Mouse (Mus musculus): ENCODE data around the gene Bcl2. TPM values are rescaled to one million over a fixed set of nuclear protein-coding genes. Genes with fewer than 3 reads are reported as not detected.
"Not testable (repeated sequence)": the region's sequence is repeated elsewhere in the genome, so short reads cannot be mapped to it uniquely, and the experiment has no call there.

The Bcl2 gene
- total RNA-seq, 2 experiments from 2014 or later: 7.1 to 7.8 TPM

DNA sequence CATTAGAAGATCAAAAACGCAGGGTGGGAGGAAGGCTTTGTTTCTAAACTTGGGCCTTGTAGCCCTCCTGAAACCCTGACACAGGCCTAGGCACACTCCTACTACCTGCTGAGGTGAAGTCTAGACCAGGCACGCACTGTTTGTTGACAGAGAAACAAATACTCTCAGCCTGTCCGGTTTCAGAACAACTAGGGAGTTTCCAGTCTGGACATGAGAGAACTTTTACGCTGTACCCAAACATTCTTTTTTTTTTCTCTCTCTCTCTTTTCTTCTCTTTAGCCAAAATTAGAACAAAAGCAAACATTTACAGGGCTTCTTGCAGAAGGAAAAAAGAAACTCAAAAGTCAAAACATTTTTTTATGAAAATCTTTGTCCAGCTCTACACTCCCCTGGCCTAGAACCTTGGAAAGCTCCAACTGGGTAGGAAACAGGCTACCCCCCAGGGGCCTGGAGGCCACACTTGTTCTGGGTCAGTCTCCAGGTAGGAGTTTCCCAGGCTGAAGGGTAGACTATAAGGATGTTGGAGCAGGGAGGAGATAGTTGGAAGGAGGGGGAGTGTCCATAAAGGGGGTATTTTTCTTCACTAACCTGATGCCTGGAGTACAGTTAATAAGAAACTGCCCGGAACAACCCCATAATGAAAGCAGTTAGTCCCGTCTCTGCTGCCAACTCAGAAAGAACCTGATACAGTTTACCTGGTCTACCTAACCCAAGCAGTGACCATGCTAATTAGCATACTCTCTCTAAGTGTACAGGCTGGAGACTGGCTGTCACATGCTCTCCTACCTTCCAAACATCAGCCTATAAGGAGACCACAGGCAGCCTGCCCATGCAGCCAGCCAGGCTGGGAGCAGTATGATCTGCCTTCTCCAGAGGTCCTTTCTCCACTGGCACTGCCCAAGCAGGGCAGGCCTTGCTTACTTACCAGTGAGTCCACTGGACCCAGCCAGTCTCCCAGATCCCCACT, 147.7 kb downstream of the Bcl2 start:
- no peak for ATAC-seq (ENCODE audit: poor library complexity, severe bottlenecking)

DNA sequence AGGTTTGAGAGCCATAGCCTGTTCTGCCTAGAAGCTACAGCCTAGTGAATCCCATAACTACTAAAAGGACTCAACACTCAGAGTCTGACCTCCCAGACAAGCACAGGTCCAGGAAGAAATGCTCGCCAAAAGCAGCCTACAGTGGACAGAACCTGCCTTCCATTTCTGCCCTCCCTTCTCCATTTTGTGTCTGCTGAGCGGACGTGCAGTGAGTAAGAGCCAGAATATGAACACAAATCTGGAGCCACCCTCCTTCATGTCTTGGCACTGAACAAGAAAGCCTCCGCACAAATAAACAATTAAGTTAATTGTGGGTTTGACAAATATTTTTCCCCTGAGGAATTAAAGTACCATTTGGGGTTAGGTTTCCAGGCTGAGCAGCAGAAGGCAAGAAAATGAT, 148.8 kb downstream of the Bcl2 start:
- ATAC-seq (ENCODE audit: poor library complexity, severe bottlenecking): no peak

DNA sequence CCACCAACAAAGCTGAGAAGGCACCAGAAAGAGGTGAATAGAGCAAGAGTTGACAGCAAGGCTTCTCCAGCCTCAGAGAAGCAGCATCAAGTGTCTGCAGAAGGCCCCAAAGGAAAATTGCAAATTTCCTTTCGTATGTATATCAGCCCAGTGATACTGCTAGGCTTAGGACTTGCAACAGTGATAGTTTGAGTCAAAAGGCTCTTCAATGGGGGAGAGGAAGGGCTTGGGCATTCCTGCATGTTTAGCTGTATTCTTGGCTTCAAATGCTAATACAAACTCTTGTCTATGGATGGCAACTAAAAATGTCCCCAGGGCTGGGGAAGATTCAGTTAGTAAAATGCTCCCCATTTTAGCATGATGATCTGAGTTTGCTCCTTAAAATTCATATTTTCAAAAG, 149.6 kb downstream of the Bcl2 start:
- no peak for ATAC-seq (ENCODE audit: poor library complexity, severe bottlenecking)

DNA sequence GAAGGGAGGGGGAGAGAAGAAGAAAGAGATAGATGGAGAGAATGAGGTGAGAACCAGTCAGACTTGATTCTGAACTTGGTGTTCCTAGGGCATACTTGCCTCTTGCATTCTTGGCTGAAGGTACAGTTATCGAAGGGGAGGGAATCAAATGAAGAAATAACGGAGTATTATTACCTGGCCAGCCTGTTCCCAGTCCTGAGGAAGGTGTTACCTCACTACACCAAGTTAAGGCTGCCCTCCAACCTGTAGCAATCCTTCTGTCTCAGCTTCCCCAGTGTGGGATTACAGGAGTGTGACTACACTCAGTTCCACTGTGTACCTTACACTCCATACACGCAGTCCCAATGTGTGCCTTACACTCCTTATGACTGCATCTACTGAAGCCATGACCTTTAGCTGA, 151.3 kb downstream of the Bcl2 start:
- ATAC-seq (ENCODE audit: poor library complexity, severe bottlenecking): 0 out of 2 replicates have a peak, but pooled peaks have one; percentile 21

DNA sequence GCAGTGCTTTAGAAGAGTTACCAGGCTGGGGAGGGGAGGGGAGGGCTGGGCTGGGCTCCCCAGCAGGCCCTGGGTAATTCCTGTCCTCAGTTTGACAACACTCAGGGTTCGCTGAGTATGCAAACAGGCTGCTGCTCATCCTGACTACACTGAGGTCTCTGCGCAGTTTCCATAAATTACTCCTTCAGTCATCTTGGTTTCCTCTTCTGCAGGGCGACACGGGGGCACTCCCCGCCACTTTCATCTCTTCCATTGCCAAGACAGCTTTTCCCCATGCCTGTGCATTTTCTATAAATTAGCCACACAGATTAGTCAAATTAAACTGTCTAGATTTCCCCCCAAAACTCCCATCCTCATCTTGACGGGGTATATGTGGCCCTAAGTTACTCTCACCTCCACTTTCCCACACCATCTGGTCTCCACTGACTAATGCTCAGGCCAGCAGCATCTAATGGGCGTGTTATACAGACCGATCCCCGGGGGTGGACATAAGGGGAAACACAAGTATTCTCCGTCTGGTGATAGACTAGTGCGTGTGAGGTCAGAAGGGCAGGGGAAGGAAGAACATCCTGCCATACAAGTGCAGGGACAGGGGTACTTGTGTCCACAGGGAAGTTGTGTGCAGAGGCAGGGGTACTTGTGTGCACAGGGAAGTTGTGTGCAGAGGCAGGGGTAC, 152.9 kb downstream of the Bcl2 start:
- ATAC-seq (ENCODE audit: poor library complexity, severe bottlenecking): no peak

DNA sequence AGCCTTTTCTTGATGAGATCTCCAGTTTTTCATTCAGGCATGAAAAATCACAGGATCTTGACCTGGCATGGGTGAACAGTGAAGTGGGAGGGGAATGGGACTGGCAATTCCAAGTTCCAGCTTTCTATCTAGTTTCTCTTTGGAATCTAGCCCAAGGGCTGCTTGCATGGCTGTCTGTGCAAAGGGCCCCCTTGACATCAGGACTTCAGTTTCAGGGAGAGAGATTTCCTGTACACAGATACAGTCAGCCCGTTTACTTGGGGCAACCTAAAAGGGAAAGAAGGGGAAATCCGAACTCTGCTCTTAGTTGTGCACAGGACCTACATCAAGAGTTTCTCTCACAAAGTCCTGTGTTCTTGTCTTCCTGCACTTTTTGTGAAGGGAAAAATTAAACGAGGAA, 154.0 kb downstream of the Bcl2 start:
- no peak for ATAC-seq (ENCODE audit: poor library complexity, severe bottlenecking)

DNA sequence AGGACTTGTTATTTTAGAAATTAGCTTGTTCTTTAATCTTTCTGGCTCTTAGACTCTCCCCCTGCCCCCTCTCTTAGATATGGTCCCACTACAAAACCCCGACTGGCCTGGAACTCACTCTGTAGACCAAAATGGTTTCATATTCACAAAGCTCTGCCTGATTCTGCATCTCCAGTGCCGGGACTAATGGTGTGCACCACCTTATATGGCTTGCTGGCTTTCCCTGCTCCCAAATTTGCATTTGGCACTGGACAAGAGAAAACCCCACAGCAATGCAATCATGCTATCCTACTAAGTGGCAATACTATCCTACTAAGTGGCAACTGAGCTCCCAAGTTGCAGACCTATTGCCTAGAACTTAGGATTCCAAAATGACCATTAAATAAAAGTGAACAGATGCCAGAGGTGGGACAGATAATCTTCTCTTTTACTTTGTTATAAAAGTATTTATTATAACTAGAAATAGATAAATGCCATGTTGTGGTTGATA, 154.9 kb downstream of the Bcl2 start:
- no peak for ATAC-seq (ENCODE audit: poor library complexity, severe bottlenecking)

DNA sequence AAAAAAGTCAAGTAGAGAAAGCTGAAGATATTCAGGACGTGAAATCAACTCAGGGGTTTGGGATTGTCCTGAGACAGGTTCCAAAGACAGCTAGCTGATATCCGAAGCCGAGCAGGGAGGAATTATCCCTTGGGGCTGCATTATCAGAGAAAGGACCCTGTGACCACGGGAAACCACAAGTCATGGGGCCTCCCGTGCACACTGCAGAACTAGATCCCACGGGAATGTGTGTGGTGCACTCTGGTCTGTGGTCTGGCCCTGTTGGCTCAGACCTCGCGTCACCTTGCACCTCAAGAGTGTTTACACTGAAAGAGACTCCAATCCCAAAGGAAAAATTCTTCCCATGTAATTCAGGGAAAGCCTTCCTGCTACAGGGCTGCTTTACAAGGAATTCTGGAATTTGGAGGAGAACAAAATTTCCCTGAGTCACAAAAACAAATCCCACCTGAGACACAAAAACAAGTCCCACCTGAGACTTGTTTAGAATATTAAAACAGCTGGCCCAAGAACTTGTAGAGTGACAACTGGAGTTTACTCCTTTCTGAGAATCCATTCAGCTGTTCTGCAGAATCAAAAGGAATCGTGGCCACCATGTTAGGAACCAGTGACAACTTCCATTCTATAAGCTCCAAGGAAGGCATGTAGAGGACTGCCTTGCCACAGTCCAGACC, 158.4 kb downstream of the Bcl2 start:
- ATAC-seq (ENCODE audit: poor library complexity, severe bottlenecking): no peak

DNA sequence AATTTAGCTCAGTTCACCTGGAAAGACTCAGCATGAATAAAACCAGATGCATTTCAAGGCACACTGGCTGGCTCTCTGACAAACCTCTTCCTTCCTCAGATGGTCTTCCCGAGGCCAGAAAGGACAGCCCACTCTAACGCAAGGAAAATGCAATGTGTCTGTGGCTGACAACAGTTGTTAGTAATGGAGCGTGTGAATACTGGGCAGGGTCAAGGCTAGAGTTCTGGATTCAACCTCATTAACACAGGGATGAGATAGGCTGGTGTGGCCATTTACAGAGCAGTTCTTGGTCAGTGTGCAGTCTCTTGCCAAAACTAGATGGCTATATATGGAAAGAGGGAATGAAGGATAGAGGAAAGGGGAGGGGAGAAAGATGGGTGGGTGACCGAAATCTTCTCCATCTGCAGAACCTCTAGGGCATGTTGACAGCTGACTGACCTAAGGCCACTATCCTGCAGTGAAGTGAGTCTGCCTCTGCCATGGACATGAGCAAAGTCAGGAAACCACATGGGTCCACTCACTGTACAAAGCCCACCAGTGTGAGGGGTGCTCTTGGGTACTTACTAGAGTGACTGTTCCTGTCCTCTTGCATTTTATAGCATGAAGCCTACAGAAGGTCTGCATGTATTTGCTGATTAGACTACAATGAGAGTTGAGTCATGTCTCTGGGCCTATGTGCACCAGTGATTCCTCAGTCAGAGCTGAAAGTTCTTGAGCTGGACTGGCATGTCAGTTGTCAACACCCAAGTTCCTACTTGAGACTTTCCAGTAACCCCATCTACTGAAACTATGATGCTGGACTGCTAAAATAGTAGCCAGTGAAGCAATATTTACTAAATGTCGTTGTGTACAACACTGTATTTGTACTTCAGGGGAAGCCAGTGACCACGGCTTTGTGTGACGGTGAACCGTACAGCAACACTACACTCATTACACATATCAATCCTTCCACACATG, 159.9 kb downstream of the Bcl2 start:
- ATAC-seq (ENCODE audit: poor library complexity, severe bottlenecking): no peak; the same call in 1 of the 2 replicates

DNA sequence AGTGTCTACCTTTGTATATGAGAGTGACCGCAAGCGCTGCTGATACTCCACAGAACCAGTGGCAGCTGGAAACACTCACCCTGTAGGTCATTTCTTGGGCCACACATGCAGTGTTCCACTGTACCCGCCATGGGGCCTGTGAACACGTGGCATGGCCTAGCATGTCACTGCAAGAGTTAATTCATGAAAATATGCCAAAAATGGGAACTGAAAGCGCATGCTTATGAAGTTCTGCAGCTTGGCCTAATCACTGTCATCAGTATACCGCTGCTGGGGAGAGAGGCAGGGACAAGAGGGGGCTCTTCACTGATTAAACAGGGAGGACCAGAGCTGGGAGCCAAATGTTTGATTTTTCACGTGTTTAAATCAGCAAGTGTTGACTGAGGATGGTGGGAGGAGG, 161.2 kb downstream of the Bcl2 start:
- ATAC-seq (ENCODE audit: poor library complexity, severe bottlenecking): peak; percentile 69

DNA sequence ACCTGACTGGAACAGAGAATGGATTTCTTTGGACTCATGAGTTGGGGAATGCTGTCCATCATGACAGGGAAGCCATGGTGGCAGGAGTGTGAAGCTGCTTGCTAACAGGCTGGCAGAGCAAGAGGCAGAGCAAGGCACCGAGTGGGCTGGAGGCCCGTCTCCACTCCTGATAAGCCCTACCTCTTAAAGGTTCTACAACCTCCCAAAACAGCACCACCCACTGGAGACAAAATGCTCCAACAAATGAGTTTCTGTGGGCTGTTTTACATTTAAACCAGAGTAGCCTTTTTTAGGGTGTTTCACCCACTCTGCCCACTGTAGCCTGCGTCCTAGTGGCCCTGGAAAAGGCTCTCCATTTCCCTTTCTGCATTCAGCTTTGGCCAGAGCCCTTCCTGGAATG, 163.5 kb downstream of the Bcl2 start:
- no peak for ATAC-seq (ENCODE audit: poor library complexity, severe bottlenecking)

DNA sequence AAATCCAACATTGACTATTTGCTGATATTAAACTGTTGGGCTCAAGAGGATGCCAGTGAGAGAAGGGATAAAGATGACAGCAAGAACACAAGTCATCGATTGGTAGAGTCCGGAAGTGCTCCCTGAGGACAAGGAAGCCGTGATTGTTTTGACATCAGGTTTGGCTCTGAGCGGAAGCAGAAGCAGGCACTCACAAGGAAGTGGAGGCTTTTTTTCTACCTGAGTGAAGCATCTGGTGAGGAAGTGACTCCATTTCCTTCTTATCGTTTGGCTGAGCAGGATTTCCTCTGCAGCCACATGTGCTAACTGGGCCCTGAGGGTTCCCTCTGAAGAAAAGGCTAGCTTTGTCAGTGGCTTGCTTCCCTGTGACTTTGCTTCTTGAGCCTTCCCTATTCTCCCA, 165.0 kb downstream of the Bcl2 start:
- ATAC-seq (ENCODE audit: poor library complexity, severe bottlenecking): peak; percentile 75

DNA sequence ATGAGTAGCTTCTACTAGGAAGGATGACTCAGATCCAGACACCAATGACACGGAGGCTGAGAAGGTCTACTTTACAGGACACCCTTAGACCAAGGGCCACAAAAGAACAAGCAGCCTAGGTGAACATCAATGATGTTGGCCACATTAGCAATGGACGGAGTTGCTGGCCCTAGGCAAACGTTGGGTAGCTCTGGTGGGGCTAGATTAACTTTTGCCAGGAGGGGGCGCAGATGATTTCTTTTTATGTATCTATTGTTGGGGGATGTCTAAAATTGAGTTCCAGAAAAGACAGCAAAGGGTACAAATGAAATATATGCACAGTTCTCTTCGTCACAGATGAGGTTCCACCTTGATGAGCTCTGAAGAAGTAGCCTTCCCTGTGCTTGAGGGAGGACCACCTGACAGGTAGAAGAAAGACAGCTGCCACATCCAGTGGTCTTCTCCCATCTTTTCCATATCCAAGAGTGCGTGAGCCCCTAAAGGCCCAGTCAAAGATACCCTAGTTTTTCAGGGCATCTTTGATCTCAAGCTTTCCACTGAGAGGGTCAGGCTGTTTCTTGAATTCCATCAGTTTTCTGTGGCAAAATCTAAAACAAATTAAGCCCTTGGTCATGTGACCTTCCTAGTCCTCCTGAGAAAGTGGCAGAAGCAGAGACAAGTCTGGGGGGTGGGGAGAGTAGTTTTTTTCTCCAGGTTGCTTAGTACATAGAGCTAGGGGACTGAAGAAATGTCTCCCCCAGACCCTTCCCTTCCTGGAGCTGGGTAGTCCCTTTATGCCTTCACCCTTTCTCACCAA, 169.1 kb downstream of the Bcl2 start:
- ATAC-seq (ENCODE audit: poor library complexity, severe bottlenecking): no peak

DNA sequence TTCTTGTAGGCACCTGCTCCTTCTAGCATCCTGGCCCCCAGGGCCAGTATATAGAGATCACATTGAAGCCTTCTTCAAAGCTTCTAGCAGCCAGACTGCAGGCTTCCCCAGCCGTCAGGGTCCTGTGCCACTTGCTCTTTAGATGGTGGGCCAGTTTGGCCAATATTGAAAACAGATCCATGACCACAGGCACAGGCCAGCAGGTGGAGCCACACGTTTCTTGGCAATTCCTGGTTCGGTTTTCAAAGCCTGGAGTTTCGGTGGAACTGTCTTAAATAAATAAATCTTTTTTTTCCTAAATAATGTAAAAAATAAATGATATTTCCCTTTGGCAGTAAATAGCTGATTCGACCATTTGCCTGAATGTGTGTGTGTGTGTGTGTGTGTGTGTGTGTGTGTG, 171.3 kb downstream of the Bcl2 start:
- no peak for ATAC-seq (ENCODE audit: poor library complexity, severe bottlenecking)

DNA sequence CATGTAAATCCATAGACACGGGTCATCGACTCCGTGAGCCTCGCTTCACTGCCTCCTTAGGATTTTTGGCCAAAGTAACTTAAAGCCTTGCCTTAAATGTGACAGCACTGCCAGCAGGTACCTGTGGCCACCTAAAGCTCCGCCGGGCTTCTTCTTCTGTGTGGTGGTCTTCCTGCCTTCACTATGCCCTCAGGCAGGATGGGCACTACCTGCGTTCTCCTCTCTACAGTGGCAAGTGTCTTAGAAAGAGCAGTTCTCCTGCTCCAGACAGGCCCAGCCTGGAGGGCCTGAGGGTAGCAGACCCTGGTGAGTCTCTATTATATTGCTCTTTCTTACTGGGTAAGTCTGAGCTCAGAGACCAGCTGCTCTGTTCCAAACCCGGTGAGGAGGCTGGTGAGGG, 172.2 kb downstream of the Bcl2 start:
- no peak for ATAC-seq (ENCODE audit: poor library complexity, severe bottlenecking)

DNA sequence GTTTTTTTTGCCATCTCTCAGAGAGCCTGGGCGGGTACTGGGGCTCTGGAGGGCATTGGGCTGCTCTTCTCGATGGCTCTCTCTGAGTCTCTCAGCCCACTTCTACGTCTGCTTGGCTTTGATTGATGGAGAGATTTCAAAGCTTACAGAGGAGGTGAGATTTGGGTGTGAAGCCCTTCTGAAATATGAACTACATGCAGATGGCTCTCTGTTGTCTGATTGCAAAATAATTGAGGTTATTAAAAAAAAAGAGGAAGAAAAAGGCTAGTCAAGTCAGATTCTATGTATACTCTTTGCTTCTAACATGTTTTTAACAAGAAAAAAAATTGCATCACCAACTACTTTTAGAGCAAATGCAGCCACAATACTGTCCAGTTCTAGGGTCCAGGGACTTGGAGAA, 173.9 kb downstream of the Bcl2 start:
- peak; percentile 77 for ATAC-seq (ENCODE audit: poor library complexity, severe bottlenecking)

DNA sequence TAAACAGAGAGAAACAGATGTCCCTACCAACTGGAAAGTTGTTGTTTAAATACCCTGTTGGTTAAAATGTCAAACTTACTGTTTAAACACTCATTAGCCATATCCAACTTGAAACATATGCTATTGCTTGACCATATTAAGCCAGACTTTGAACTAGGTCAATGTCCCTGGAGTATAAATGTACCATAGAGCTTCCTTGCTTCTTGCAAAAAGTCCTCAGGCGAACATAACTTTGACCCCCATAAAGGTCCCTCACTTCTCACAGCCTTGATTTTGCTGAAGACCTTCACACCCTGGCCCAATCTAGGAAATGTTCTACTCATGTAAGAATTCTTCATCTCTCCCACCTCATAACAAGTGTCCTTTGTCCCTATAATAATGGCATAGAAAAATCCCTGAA, 175.0 kb downstream of the Bcl2 start:
- no peak for ATAC-seq (ENCODE audit: poor library complexity, severe bottlenecking)

DNA sequence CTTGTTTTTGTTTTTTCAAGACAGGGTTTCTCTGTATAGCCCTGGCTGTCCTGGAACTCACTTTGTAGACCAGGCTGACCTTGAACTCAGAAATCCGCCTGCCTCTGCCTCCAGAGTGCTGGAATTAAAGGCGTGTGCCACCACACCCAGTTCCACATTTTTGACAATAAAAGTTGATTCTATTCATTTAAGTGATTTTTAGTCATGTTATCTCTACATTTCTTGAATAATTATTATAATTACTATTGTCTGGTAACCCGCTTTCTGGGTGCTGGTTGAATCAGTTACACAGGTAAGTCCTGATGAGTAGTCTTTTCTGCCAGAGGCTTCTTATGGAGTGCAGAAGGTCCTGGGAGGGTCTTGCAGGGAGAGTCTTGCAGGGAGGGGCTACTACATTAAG, 179.2 kb downstream of the Bcl2 start:
- not testable (repeated sequence) for ATAC-seq (ENCODE audit: poor library complexity, severe bottlenecking)

DNA sequence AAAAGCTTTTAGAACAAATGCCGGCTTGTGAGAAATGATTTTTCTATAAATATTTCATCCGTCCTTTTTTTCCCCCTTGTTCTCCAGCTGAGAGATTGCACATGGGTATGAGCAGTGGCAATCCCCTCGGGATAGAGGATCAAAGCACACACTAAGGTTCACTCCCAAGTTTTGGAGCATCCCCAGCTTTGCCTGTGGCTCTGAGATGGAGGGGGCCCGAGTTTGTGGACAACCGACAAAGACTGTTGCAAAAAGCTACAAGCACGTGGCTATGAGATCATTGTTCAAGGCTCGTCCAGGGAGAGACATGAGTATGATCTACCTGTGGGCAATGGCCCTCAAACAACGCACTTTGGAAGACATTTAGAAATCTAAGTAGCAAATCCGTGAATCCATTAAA, 184.5 kb downstream of the Bcl2 start:
- ATAC-seq (ENCODE audit: poor library complexity, severe bottlenecking): no peak
